Mouse (Mus musculus) brain, embryonic 14.5 days (tissue): Measurements from ENCODE around the gene Kcnb1.

Experiments
- CTCF ChIP-seq: fragments of 200-500 bp; IDR thresholded peaks from 2 replicates; pipeline ENCODE4 v1.5.1; 2012; ENCODE audit warnings: inconsistent platforms, mild to moderate bottlenecking, moderate library complexity, borderline replicate concordance; ENCODE audit not compliant: insufficient read depth, insufficient read length; ENCODE audit errors: extremely low read depth
- POLR2A ChIP-seq: fragments of 200-500 bp; IDR thresholded peaks from 2 replicates; pipeline ENCODE4 v1.6.1; 2012; ENCODE audit warnings: mild to moderate bottlenecking, inconsistent platforms, borderline replicate concordance; ENCODE audit not compliant: poor library complexity, insufficient read depth, insufficient read length, severe bottlenecking; ENCODE audit errors: extremely low read depth

DNA sequence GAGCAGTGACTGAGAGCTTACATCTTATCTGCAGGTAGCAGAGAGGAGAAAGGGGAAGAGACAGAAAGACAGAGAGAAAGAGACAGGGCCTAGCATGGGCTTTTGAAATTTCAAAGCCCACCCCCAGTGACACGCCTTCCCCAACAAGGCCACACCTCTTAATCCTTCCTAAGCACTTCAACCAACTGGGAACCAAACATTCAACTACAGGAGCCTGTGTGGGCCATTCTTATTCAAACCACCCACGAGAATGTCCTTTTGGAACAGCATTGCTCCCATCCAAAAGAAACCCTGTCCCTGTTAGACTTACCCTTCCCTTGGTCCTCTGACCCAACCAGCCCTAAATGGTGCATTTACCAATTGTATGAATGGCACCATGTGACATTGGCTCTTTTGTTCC is 113.2 kb downstream of the Kcnb1 start:
- TF ChIP-seq POLR2A: no peak
- TF ChIP-seq CTCF: no peak
